Mouse (Mus musculus): Measurements from ENCODE around the gene Lrrc36.

- TF ChIP-seq CHD2 (IDR thresholded peaks at IDR 0.05; ENCODE audit: low read depth, low read length), result no peak
- no peak for TF ChIP-seq ZNF384 (IDR thresholded peaks at IDR 0.05; ENCODE audit: low read depth, low read length)
Observed at GRCm38 (mm10) chr8:105469041-105469695, 55.8 kb downstream of the Lrrc36 start.

Measured in ES-E14 (cell line).